24 mouse cellular contexts compared by ENCODE assay signal in the genomic region with DNA sequence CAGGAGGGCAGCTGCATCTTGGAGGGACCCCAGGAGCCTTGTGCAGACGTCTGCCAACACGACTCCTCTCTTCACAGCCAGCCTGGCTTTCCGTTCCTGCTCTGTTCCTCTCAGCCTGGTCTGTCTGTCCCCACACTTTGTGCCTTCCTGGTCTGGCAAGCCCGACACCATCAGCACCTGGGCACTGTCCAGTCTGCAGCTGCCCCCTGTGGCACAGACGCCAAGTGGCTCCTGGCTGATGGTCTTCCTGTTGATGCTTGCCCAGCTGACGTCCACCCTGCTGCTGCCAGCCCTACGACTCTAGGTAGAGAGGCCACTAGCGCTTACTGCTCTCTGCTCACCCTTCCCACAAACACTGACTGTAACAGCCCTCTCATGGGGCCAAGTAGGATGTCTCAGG.
A peak's percentile ranks its signal among the peaks of the same experiment; 100 is the strongest.
DNase-seq lines count a peak whose midpoint lies in the region; ATAC-seq and TF ChIP-seq lines count a peak whose summit lies in the region.
"Had no signal": no experiment of that assay in that cellular context is flagged by ENCODE, and none has a peak within 500 bp of the region (broad histone marks: within the 10 kb centered on the region; RNA-seq: fewer than 3 reads in every experiment).

No protein-coding gene starts in this region.

- H3K4me1 ChIP-seq in heart, embryonic 12.5 days (replicated peaks): no peaks in the 10 kb centered on the region
- H3K4me1 ChIP-seq: heart, embryonic 10.5 days had no signal

- TF ChIP-seq POLR2A in myocyte (IDR thresholded peaks at IDR 0.05; ENCODE audit: insufficient read length, low read depth): no peak

- 75% methylated on average over 8 of the region's 8 CpGs for WGBS in heart, embryonic 12.5 days

- no peak overlapping the region for H3K9ac ChIP-seq in heart, embryonic 12.5 days
- H3K9ac ChIP-seq: embryonic facial prominence, embryonic 13.5 days; forebrain, embryonic 12.5 days; forebrain, embryonic 15.5 days; hindbrain, embryonic 14.5 days had no signal

- peaks cover 82% of the 10 kb centered on the region for H3K27me3 ChIP-seq in myocyte (ENCODE audit: control insufficient read depth, insufficient read depth, insufficient read length)
- H3K27me3 ChIP-seq in heart, embryonic 12.5 days (replicated peaks): peaks cover 59% of the 10 kb centered on the region
- H3K27me3 ChIP-seq: forebrain, embryonic 15.5 days had no signal

- peak; percentile 55 to 66 for DNase-seq in cerebellum, adult 18-20 months
- DNase-seq in cerebellum, postnatal 4 days (ENCODE audit: low spot score in 2 of 2): no peak
- DNase-seq in cerebellum, adult 9-11 months: peak; percentile 72
- no peak for DNase-seq in cerebellum, adult 11 months
- peak; percentile 66 for DNase-seq in brain, adult 2 months (ENCODE audit: low read depth, low spot score)
- DNase-seq: adrenal gland, adult 2 months; adrenal gland, postnatal 14 days; B cell, adult 2 months; gastrocnemius, postnatal 10 days; gastrocnemius, postnatal 36 days; heart, adult 2 months; kidney, adult 2 months had no signal

- no peak for ATAC-seq in heart, embryonic 12.5 days (ENCODE audit: insufficient number of reproducible peaks, low FRiP score)
- ATAC-seq: forebrain, embryonic 15.5 days; hindbrain, postnatal 0 days; inflammation-experienced regulatory T-cells, adult 6 months; intestine, embryonic 16.5 days had no signal

- no peak overlapping the region for H3K4me3 ChIP-seq in myocyte
- H3K4me3 ChIP-seq in heart, embryonic 12.5 days: no peak overlapping the region
- H3K4me3 ChIP-seq: embryonic facial prominence, embryonic 10.5 days; embryonic facial prominence, embryonic 13.5 days; erythroblast, embryonic 14.5 days; forebrain, embryonic 12.5 days; forebrain, embryonic 15.5 days; heart, adult 2 months; heart, embryonic 10.5 days had no signal

- H3K4me2 ChIP-seq in myocyte (ENCODE audit: low read depth): no peak overlapping the region
- no peak overlapping the region for H3K4me2 ChIP-seq in heart, embryonic 12.5 days
- H3K4me2 ChIP-seq: embryonic facial prominence, embryonic 13.5 days; forebrain, embryonic 12.5 days; forebrain, embryonic 15.5 days; hindbrain, embryonic 14.5 days had no signal

- no peaks in the 10 kb centered on the region for H3K9me3 ChIP-seq in heart, embryonic 12.5 days (replicated peaks)
- H3K9me3 ChIP-seq: embryonic facial prominence, embryonic 10.5 days; embryonic facial prominence, embryonic 13.5 days; forebrain, embryonic 12.5 days; forebrain, embryonic 15.5 days; heart, embryonic 10.5 days had no signal

- H3K79me2 ChIP-seq in myocyte (ENCODE audit: control insufficient read depth, insufficient read depth): no peaks in the 10 kb centered on the region

- no peaks in the 10 kb centered on the region for H3K36me3 ChIP-seq in myocyte (ENCODE audit: control insufficient read depth, insufficient read depth)
- H3K36me3 ChIP-seq in heart, embryonic 12.5 days: no peaks in the 10 kb centered on the region
- H3K36me3 ChIP-seq: embryonic facial prominence, embryonic 10.5 days; embryonic facial prominence, embryonic 13.5 days; forebrain, embryonic 12.5 days; forebrain, embryonic 15.5 days; heart, embryonic 10.5 days had no signal

- no peak overlapping the region for H3ac ChIP-seq in myocyte (ENCODE audit: control insufficient read depth, insufficient read length)

- H3K27ac ChIP-seq in heart, embryonic 12.5 days (ENCODE audit: poor library complexity, severe bottlenecking): no peak overlapping the region
- H3K27ac ChIP-seq: embryonic facial prominence, embryonic 10.5 days; embryonic facial prominence, embryonic 13.5 days; forebrain, embryonic 12.5 days; forebrain, embryonic 15.5 days; heart, adult 2 months; heart, embryonic 10.5 days; hindbrain, embryonic 14.5 days; hindbrain, postnatal 0 days had no signal

TF ChIP-seq in myocyte, 11 proteins besides CTCF, POLR2A, EP300 and RAD21:
- TF ChIP-seq SRF (IDR thresholded peaks at IDR 0.05; ENCODE audit: control insufficient read depth, insufficient read length, low read depth): no peak
- TF ChIP-seq REST (IDR thresholded peaks at IDR 0.05; ENCODE audit: insufficient read depth, insufficient read length): peak; percentile 49

Comparison
In these comparisons a context has a peak if more than half of its experiments do, and no peak if none do; other contexts are left out.
1. DNase-seq: peak in cerebellum, adult 18-20 months (2 of 2), cerebellum, adult 9-11 months (single experiment) and brain, adult 2 months (single experiment); none in cerebellum, postnatal 4 days (0 of 2) and cerebellum, adult 11 months (single experiment).